Mouse (Mus musculus) thymus, postnatal 14 days (tissue): ENCODE measurements around the gene Polr2l.

Experiments
- DNase-seq: peaks from one replicate; pipeline ENCODE4 v3.0.0; 2021

The Polr2l gene

GRCm38 (mm10) chr7:141484186-141485120 lies 9.5 kb upstream of the Polr2l start:
- no peak for DNase-seq

- no peak for DNase-seq
Measured at GRCm38 (mm10) chr7:141483114-141483653, 8.3 kb upstream of the Polr2l start.

- no peak for DNase-seq
Measured at GRCm38 (mm10) chr7:141482531-141483024, 7.6 kb upstream of the Polr2l start.

GRCm38 (mm10) chr7:141481498-141482401 lies 6.8 kb upstream of the Polr2l start:
- DNase-seq = peak; percentile 53

- DNase-seq = peak; percentile 76
Measured at GRCm38 (mm10) chr7:141480842-141481497, 6.0 kb upstream of the Polr2l start.

GRCm38 (mm10) chr7:141478270-141478748 lies 3.4 kb upstream of the Polr2l start:
- DNase-seq = no peak

GRCm38 (mm10) chr7:141477578-141478269 lies 2.8 kb upstream of the Polr2l start:
- peak; percentile 18 for DNase-seq

DNA sequence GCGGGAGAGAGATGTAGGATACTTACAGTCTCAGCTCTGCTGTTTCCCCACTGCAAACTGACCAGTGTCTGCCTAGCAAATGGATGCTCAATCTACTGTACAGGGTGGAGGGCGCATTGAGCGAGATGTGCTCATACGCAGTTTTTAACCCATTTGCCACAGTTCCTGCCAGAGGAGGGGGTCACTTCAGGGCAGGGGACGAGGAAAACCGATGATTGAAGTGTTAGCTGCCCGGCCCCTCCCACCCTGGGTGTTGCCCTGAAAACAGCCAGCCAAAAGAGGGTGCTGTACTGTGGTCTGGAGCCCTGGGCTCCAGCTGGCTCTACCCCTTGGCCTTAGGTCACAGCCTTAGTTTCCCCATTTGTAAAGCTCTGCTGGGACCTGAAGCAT lies 2.0 kb upstream of the Polr2l start:
- DNase-seq = no peak

DNA sequence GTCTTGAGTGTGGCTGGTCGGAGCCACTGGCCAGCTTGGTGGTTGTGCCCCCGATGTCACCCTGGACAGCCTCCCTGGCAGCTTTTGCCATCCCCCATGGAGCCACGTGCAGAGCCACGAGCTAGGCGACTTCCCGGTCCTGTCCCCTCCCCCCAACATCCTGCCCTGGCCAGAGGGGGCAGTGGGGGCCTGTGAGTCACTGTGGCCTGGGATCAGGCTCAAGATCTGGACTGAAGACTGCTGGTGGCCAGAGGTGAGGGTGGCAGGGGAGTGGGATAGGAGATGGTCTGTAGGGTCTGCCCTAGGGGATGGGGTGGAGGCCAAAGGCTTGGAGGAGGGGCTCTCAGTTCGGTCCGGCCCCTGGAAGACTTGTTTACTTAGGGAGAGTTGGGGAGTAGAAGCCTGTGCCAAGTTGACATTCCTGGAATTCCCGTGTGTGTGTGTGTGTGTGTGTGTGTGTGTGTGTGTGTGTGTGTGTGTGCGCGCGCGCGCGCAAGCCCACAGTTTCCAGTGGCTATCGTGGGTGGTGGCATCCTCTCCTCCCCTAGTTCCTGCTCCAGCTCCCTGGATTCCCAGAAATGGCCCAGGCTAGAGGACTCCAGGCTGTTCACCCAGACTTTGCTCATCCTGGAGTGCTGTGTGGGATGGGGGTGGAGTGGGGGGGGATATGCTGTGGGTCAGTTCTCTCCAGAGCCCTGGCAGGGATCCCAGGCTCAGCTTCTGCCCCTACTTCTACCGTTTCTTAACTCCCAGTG lies 1.5 kb upstream of the Polr2l start:
- peak; percentile 47 for DNase-seq

DNA sequence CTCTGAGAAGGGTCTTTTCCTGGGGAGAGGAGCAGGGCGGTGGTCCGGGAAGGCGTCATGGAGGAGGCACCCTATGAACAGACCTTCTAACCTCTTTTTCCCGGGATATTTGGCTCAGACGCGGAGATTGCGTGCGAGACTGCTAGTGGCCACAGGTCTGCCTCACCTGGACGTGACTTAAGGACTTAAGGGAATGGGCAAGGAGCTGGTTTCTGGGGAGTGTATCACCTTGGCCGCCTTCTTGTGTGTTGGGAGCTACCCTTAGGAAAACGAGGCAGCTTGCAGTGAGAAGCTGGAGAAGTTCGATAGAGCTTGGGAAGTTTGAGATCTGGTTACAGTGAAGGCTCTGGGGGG lies 850 bp upstream of the Polr2l start:
- DNase-seq = no peak

- no peak for DNase-seq
Measured at GRCm38 (mm10) chr7:141474160-141474559, 772 bp downstream of the Polr2l start.

- DNase-seq = no peak
Measured at GRCm38 (mm10) chr7:141472763-141473162, 2.2 kb downstream of the Polr2l start.

GRCm38 (mm10) chr7:141472226-141472625 lies 2.7 kb downstream of the Polr2l start:
- no peak for DNase-seq

- DNase-seq = no peak
Measured at GRCm38 (mm10) chr7:141471236-141471635, 3.7 kb downstream of the Polr2l start.

DNA sequence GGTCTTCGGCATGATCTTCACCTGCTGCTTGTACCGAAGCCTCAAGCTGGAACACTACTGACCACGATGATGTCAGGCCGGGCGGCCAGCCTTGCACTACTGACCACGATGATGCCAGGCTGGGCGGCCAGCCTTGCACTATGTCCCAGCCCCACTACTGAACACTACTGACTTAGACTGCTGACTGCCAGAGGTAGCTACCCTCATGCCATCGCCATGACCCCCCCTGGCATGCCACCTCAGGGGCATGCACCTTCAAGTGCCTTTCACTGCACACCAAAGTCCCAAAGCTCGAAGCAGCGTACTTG lies 4.3 kb downstream of the Polr2l start:
- DNase-seq = no peak

- DNase-seq = peak; percentile 7
Measured at GRCm38 (mm10) chr7:141469901-141470636, 4.9 kb downstream of the Polr2l start.

DNA sequence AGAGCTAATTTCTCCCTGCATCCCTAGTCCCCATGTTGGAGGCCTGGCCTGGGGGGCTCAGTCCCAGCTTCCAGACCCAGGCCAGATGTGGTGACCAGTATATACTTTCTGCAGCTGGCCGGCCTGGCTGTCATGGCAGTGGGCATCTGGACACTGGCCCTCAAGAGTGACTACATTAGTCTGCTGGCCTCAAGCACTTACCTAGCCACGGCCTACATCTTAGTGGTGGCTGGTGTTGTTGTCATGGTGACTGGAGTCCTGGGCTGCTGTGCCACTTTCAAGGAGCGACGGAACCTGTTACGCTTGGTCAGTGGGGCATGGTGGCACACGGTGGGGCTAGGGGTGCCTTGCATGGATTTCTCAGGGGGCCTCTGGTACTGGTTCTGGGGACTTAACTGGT lies 5.6 kb downstream of the Polr2l start:
- DNase-seq = no peak

- peak; percentile 67 for DNase-seq
Measured at GRCm38 (mm10) chr7:141468522-141469211, 6.3 kb downstream of the Polr2l start.

DNA sequence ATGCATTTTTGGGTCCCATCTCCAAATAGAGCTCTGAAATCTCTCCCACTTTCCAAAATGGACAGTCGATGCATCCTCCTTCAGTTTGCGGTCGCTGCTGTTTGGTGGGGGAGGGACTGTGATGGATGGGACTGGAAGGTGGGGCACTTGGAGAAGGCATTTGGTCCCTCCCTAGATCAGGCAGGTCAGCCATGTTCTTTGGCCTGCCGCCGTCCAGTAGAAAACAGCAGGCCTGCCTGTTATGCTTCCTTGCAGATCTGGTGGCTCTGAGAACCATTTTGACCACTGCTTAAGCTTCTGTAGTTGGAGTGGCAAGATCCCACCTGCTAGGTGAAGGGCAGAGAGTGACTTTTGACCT lies 6.8 kb downstream of the Polr2l start:
- DNase-seq = no peak
